Mouse (Mus musculus) embryonic facial prominence, embryonic 12.5 days (tissue): ENCODE results near the gene Gfpt1. TPM values are rescaled to one million over a fixed set of nuclear protein-coding genes. Genes with fewer than 3 reads are reported as not detected.

Experiments
- ATAC-seq: fragments of 200-750 bp; cut with Nextera tagmentation; 2 replicates; pipeline ENCODE4 v1.8.0; 2017; ENCODE audit not compliant: insufficient number of reproducible peaks, insufficient read depth, low FRiP score, low TSS enrichment
- H3K27ac ChIP-seq: fragments of 300-500 bp; sonication (generic); 2 replicates; pipeline ENCODE4 v1.5.1; 2016; ENCODE audit warnings: mild to moderate bottlenecking
- H3K27me3 ChIP-seq: fragments of 300-500 bp; sonication (generic); 2 replicates; pipeline ENCODE4 v1.6.1; 2016; ENCODE audit warnings: mild to moderate bottlenecking, moderate library complexity
- H3K36me3 ChIP-seq: fragments of 300-500 bp; sonication (generic); 2 replicates; pipeline ENCODE4 v1.6.1; 2016; ENCODE audit warnings: mild to moderate bottlenecking
- H3K4me1 ChIP-seq: fragments of 300-500 bp; sonication (generic); 2 replicates; pipeline ENCODE4 v1.6.1; 2016
- H3K4me2 ChIP-seq: fragments of 300-500 bp; sonication (generic); replicated peaks from 2 replicates; pipeline ENCODE4 v1.6.1; 2016; ENCODE audit warnings: mild to moderate bottlenecking, moderate library complexity
- H3K4me3 ChIP-seq: fragments of 300-500 bp; sonication (generic); 2 replicates; pipeline ENCODE4 v1.5.1; 2016; ENCODE audit warnings: mild to moderate bottlenecking
- H3K9ac ChIP-seq: fragments of 300-500 bp; sonication (generic); 2 replicates; pipeline ENCODE4 v1.6.1; 2016; ENCODE audit warnings: mild to moderate bottlenecking, moderate library complexity
- H3K9me3 ChIP-seq: fragments of 300-500 bp; sonication (generic); 2 replicates; pipeline ENCODE4 v1.6.1; 2016; ENCODE audit warnings: mild to moderate bottlenecking, moderate library complexity
- WGBS: fragments of 180-500 bp; shearing (Covaris S2); methylation state at CpG from one replicate; pipeline ENCODE4 v1.1.7; 2016; 5-methylcytosine and 5-hydroxymethylcytosine counted together
- polyA plus RNA-seq: library from polyadenylated mRNA; unstranded; fragments of >200 nt; fragmentation: Nextera tagmentation; extraction: Ambion mirVana; gene quantifications from 2 replicates; pipeline ENCODE4 v1.2.1, GENCODE M21; 2016

Gene Gfpt1
- 23.5 and 24.2 TPM in 2 replicates for polyA plus RNA-seq

DNA sequence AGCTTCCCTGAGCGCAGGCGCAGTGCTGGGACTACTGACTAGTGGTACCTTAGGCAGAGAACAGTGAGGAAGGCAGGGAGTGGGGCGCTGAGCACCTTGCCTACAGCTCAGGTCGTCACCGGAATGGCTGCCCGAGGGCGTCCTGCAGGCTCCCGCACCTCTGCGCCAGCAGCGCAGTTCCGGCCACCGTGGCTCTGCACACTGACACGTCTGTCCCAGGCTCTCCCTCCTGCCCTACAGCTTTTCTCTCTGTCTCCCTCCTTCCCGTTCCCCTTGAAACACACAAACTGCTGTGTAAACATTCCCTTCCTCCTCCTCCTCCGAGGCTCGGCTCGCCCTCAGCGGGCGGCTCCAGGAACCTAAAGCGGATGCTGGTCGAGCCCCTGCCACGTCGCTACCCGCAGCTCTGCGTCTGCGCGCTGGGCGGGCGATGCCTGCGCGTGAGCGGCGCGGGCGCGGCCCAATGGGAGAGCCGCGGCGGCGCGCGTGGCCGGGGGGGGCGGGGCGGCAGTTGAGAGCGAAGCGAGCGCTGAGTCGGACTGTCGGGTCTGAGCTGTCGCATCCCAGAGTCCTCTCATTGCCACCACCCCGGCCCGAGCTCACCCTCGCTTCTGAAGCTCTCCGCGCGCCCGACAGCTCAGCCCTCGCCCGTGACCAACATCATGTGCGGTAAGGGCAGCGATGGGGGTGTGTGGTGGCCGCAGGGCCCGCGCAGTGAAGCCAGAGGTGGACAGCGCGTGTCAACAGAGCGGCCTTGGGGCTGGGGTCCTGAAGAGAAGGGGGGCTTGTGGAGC is at the start of gene Gfpt1:
Gene Gfpt1 (plus strand): TSS at position 510 of the 794 bp plus-strand sequence.
- Histone ChIP-seq H3K36me3 (no peaks in the 10 kb centered on the region), H3K4me1 (peaks cover 7% of the 10 kb centered on the region), H3K27ac (peak within 1 kb of the TSS; percentile 97), H3K9ac (peak within 1 kb of the TSS; percentile 92), H3K4me3 (peak within 1 kb of the TSS; percentile 96), H3K27me3 (no peaks in the 10 kb centered on the region), H3K9me3 (no peaks in the 10 kb centered on the region), H3K4me2 (peak within 1 kb of the TSS; percentile 74)
- WGBS = under 1% methylated on average over 68 of the region's 68 CpGs
- ATAC-seq = peak; percentile 96

- Histone ChIP-seq H3K4me3 (no peak overlapping the region), H3K4me1 (no peaks in the 10 kb centered on the region), H3K27me3 (no peaks in the 10 kb centered on the region), H3K36me3 (peaks cover 36% of the 10 kb centered on the region), H3K9me3 (no peaks in the 10 kb centered on the region), H3K4me2 (no peak overlapping the region), H3K27ac (no peak overlapping the region), H3K9ac (no peak overlapping the region)
- WGBS = 84% methylated on average over 4 of the region's 4 CpGs
- no peak for ATAC-seq
Measured at GRCm38 (mm10) chr6:86994254-86994653, 48.4 kb upstream of the Gfpt1 start.

GRCm38 (mm10) chr6:86996629-86997307 is 45.9 kb upstream of the Gfpt1 start:
- H3K4me2 ChIP-seq = no peak overlapping the region
- no peak for ATAC-seq
- H3K4me3 ChIP-seq = no peak overlapping the region
- no peaks in the 10 kb centered on the region for H3K4me1 ChIP-seq
- H3K27ac ChIP-seq = no peak overlapping the region
- no peaks in the 10 kb centered on the region for H3K27me3 ChIP-seq
- 87% methylated on average over 5 of the region's 5 CpGs for WGBS
- peaks cover 28% of the 10 kb centered on the region for H3K36me3 ChIP-seq
- H3K9ac ChIP-seq = no peak overlapping the region
- H3K9me3 ChIP-seq = no peaks in the 10 kb centered on the region

- Histone ChIP-seq H3K4me3 (no peak overlapping the region), H3K27ac (no peak overlapping the region), H3K9me3 (no peaks in the 10 kb centered on the region), H3K36me3 (peaks cover 28% of the 10 kb centered on the region), H3K9ac (no peak overlapping the region), H3K27me3 (no peaks in the 10 kb centered on the region), H3K4me1 (no peaks in the 10 kb centered on the region), H3K4me2 (no peak overlapping the region)
- ATAC-seq = no peak
- WGBS = 95% methylated on average over 6 of the region's 6 CpGs
Measured at GRCm38 (mm10) chr6:86997360-86997759, 45.3 kb upstream of the Gfpt1 start.

DNA sequence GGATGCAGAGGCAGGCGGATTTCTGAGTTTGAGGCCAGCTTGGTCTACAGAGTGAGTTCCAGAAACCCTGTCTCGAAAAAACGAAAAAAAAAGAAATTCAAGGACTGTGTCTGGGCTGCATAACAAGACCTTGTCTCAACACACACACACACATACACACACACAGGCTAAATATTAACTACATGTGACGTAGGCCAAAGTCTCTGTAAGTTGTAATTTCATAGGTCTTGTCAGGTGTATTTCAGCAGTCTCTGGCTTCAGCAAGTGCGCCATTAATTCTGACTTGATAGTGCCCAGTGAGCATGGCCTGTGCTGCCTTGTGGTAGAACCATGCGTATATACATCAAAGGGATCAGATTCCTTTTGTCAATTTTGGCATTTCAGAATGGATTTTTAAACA is 40.7 kb upstream of the Gfpt1 start:
- Histone ChIP-seq H3K36me3 (peaks cover 15% of the 10 kb centered on the region), H3K4me2 (no peak overlapping the region), H3K27me3 (no peaks in the 10 kb centered on the region), H3K9me3 (no peaks in the 10 kb centered on the region), H3K9ac (no peak overlapping the region), H3K4me3 (no peak overlapping the region), H3K4me1 (peaks cover 5% of the 10 kb centered on the region; the same call in 1 of the 2 replicates), H3K27ac (peak overlapping the region; percentile 37; the same call in 1 of the 2 replicates)
- no peak for ATAC-seq
- WGBS = 93% methylated on average over 6 of the region's 6 CpGs

DNA sequence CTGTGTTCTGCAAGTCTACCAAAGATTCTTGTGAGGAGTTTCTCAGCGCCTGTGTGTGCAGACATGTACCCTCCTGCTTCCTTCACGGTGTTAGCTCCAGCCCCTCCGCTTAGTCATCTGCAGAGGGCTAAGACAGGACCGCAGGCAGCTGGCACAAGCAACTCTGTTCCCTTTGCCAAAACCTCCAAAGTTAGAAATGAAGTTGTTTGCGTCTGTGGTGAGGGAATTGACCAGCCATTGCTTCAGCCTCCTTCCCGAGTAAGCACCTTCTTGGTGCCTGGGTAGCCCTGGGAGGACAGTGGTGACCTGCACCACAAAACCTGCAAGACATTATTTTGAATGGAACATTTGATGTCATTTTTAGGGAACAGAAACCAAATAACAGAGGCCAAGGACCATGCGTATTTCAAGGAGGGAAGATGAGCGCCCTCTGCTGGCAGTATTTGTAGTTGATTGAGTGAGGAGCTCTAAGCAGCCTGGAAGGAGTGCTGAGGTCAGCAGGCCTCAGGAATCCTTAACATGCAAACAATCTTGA is 40.1 kb upstream of the Gfpt1 start:
- peaks cover 5% of the 10 kb centered on the region; the same call in 1 of the 2 replicates for H3K4me1 ChIP-seq
- no peak overlapping the region for H3K4me2 ChIP-seq
- H3K36me3 ChIP-seq = peaks cover 9% of the 10 kb centered on the region
- no peak for ATAC-seq
- no peaks in the 10 kb centered on the region for H3K9me3 ChIP-seq
- peak overlapping the region; percentile 37; the same call in 1 of the 2 replicates for H3K27ac ChIP-seq
- WGBS = 49% methylated on average over 8 of the region's 8 CpGs
- no peak overlapping the region for H3K9ac ChIP-seq
- H3K4me3 ChIP-seq = no peak overlapping the region
- H3K27me3 ChIP-seq = no peaks in the 10 kb centered on the region

DNA sequence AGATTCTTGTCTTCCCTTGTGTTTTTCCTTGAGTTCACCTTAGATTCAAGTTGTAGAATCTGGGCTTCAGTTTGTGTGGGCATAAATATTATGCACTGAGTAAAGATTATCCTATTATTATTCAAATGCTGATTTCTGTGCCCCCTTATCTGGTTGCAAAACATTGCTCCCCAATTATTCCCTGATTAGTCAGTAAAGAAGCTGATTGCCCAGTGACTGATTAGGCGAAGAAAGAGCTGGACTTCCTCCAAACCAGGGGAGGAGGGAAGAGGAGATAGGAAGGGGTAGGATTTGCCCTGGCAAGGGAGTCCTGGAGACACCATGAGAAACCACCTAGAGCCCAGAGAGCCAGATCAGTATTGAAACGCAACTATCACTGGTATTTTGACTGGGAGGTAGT is 38.5 kb upstream of the Gfpt1 start:
- Histone ChIP-seq H3K4me2 (no peak overlapping the region), H3K9me3 (no peaks in the 10 kb centered on the region), H3K4me1 (peaks cover 7% of the 10 kb centered on the region; the same call in 1 of the 2 replicates), H3K36me3 (no peaks in the 10 kb centered on the region), H3K27ac (no peak overlapping the region), H3K27me3 (no peaks in the 10 kb centered on the region), H3K4me3 (no peak overlapping the region), H3K9ac (no peak overlapping the region)
- 74% methylated on average over 2 of the region's 2 CpGs for whole genome bisulfite sequencing
- no peak for ATAC-seq

DNA sequence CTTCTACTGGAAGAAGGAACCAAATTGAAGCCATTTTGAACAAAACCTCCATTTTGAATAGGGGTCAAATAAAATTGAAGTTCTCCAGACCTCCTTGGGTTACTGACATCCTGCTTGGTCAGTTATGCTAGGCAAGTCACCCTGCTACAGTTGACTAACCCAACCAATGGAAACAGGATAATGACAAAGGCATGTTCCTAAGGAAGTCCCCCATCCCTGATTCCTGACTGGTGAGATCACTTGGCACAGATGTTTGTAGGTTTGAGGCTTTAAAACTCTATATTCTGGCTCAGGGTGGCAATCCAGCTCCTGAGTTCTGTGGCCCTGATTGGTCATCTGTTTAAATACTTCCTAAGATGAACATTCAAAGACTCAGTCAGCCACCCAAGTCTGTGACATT is 37.1 kb upstream of the Gfpt1 start:
- H3K4me3 ChIP-seq = no peak overlapping the region
- H3K27me3 ChIP-seq = no peaks in the 10 kb centered on the region
- H3K4me1 ChIP-seq = peaks cover 13% of the 10 kb centered on the region
- H3K9ac ChIP-seq = no peak overlapping the region
- H3K36me3 ChIP-seq = no peaks in the 10 kb centered on the region
- H3K27ac ChIP-seq = no peak overlapping the region
- ATAC-seq = no peak
- H3K9me3 ChIP-seq = no peaks in the 10 kb centered on the region
- H3K4me2 ChIP-seq = no peak overlapping the region

- Histone ChIP-seq H3K9ac (peak within 1 kb of the TSS; percentile 97), H3K4me1 (peaks cover 11% of the 10 kb centered on the region), H3K4me3 (peak within 1 kb of the TSS; percentile 95)
Measured at GRCm38 (mm10) chr6:87008887-87009286, 33.8 kb upstream of the Gfpt1 start, which contains the start of gene Nfu1. Gene Nfu1 (plus strand): TSS chr6:87009236.

DNA sequence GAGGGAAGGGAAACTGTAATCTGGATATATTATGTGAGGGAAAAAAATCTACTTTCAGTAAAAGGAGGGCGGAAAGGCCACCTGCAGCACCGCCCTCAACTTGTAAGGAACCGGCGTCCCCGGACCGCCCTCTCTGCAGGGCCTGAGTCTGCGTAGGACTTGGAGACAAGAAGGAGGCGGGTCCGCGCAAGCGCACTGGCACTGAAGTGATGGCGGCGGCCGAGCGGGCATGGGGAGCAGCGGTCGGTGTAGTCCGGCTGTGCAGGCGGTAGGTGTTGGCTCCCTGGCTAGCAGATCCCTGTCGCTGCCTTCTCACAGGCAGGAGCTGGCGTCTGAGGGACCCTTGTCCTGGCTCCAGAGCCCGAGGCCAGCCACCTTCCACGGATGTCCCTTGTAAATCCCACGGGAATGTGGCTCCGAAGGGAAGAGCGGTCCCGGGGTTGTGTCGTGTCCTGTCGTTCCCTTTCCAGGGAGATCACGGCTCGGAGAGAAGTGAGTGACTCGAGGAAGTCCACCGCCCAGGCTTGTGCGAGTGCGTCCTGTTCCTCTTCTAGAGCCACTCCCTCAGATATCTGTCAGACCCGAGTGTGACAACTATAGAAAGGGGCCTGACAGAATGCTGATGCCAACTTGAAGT is 32.8 kb upstream of the Gfpt1 start:
- peaks cover 10% of the 10 kb centered on the region for H3K36me3 ChIP-seq
- peak overlapping the region; percentile 95 for H3K4me3 ChIP-seq
- peak overlapping the region; percentile 57 for H3K4me2 ChIP-seq
- peak; percentile 94 for ATAC-seq
- WGBS = under 1% methylated on average over 36 of the region's 36 CpGs
- H3K4me1 ChIP-seq = peaks cover 11% of the 10 kb centered on the region
- H3K27me3 ChIP-seq = no peaks in the 10 kb centered on the region
- H3K9me3 ChIP-seq = no peaks in the 10 kb centered on the region
- H3K9ac ChIP-seq = peak overlapping the region; percentile 97
- H3K27ac ChIP-seq = peak overlapping the region; percentile 83

More at GRCm38 (mm10) chr6:87008887-87009286, 33.8 kb upstream of the Gfpt1 start, which contains the start of gene Nfu1:
- Histone ChIP-seq H3K4me2 (peak within 1 kb of the TSS; percentile 57), H3K9me3 (no peaks in the 10 kb centered on the region), H3K27ac (peak within 1 kb of the TSS; percentile 83), H3K27me3 (no peaks in the 10 kb centered on the region), H3K36me3 (peaks cover 4% of the 10 kb centered on the region; the same call in 1 of the 2 replicates)
- ATAC-seq = no peak
- 79% methylated on average over 6 of the region's 6 CpGs for WGBS

- Histone ChIP-seq H3K27me3 (no peaks in the 10 kb centered on the region), H3K4me1 (no peaks in the 10 kb centered on the region), H3K4me3 (no peak overlapping the region), H3K9ac (no peak overlapping the region), H3K9me3 (peaks cover 5% of the 10 kb centered on the region; the same call in 1 of the 2 replicates), H3K36me3 (peaks cover 61% of the 10 kb centered on the region), H3K27ac (no peak overlapping the region), H3K4me2 (no peak overlapping the region)
- no peak for ATAC-seq
- 62% methylated on average over 4 of the region's 4 CpGs for WGBS
Measured at GRCm38 (mm10) chr6:87016916-87017315, 25.7 kb upstream of the Gfpt1 start.
